Comparison of ENCODE assay signal across 23 mouse cellular contexts in the genomic region with DNA sequence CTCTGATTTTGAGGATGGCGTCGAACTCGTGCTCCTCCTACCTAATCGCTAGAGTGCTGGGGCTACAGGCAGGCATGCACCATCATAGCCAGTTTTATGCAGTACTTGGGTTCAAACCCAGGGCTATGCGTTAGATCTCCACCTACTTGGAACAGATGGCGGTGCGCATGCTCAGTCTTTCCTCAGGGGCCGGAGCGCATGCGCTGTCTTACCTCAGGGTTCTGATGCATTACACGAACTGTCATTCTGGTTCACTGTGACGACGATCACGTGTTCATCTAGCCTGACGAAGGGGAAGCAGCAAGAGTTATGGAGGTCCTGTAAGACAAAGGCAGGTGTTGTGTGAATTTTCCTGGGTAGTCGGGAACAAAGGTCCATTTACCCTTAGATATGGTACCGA.
"Had no signal": no experiment of that assay in that cellular context is flagged by ENCODE, and none has a peak within 500 bp of the region (broad histone marks: within the 10 kb centered on the region; RNA-seq: fewer than 3 reads in every experiment).

No protein-coding gene starts in this region.

- ATAC-seq: intestine, embryonic 16.5 days had no signal

- H3K27me3 ChIP-seq: hindbrain, embryonic 13.5 days; hindbrain, embryonic 15.5 days; kidney, embryonic 15.5 days; limb, embryonic 13.5 days; limb, embryonic 15.5 days had no signal

- H3K9ac ChIP-seq: heart, embryonic 13.5 days; heart, embryonic 15.5 days; hindbrain, embryonic 13.5 days; hindbrain, embryonic 15.5 days; kidney, embryonic 15.5 days; limb, embryonic 13.5 days; limb, embryonic 15.5 days had no signal

- H3K36me3 ChIP-seq: heart, embryonic 10.5 days; heart, embryonic 13.5 days; heart, embryonic 15.5 days; hindbrain, embryonic 13.5 days; hindbrain, embryonic 15.5 days; kidney, embryonic 15.5 days; limb, embryonic 13.5 days; limb, embryonic 15.5 days had no signal

- H3K9me3 ChIP-seq: heart, embryonic 10.5 days; heart, embryonic 13.5 days; heart, embryonic 15.5 days; hindbrain, embryonic 13.5 days; hindbrain, embryonic 15.5 days; kidney, embryonic 15.5 days; limb, embryonic 13.5 days; limb, embryonic 15.5 days had no signal

- H3K27ac ChIP-seq: heart, embryonic 10.5 days; heart, embryonic 13.5 days; heart, embryonic 15.5 days; kidney, embryonic 15.5 days; kidney, postnatal 0 days; limb, embryonic 13.5 days; limb, embryonic 15.5 days had no signal

- H3K4me2 ChIP-seq: heart, embryonic 13.5 days; heart, embryonic 15.5 days; hindbrain, embryonic 13.5 days; hindbrain, embryonic 15.5 days; kidney, embryonic 15.5 days; limb, embryonic 13.5 days had no signal

- DNase-seq: gastrocnemius, postnatal 14 days; gastrocnemius, postnatal 36 days; heart, adult 18-20 months; heart, postnatal 14 days; heart, postnatal 36 days; kidney, adult 11 months; kidney, adult 2 months; kidney, adult 9 months; kidney, postnatal 14 days; kidney, postnatal 36 days; layer of hippocampus, adult 9-11 months; layer of hippocampus, postnatal 36 days; left cerebral cortex, postnatal 4 days had no signal

- H3K4me3 ChIP-seq: heart, embryonic 10.5 days; heart, embryonic 13.5 days; heart, embryonic 15.5 days; hindbrain, embryonic 13.5 days; hindbrain, embryonic 15.5 days; kidney, embryonic 15.5 days; limb, embryonic 13.5 days; limb, embryonic 15.5 days had no signal
